Mouse (Mus musculus): ENCODE data around the gene Gm20767. TPM values are rescaled to one million over a fixed set of nuclear protein-coding genes. Genes with fewer than 3 reads are reported as not detected.
"Not testable (repeated sequence)": the region's sequence is repeated elsewhere in the genome, so short reads cannot be mapped to it uniquely, and the experiment has no call there.

The Gm20767 gene
- polyA plus RNA-seq, 1 experiment from 2014 or later: not detected

DNA sequence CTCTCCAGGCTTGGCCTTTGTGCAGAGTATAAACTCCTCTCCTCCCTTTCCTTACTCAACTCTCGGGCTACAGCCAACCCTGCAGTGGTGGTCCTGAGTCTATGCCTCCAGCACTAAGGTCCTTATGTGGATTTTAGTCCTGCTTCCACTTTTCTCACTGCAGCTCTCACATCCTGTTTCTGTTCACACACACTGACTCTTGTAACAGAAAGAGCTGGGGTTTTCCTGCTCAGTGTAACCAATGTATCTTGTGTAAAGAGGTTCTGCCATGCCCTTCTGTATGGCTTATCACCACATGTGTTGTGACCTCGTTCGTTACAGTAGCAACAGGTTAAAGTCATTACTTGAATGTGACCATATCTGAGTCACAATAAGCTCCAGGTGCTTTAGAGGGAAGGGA is 10.5 kb downstream of the Gm20767 start:
- H3K27me3 ChIP-seq (ENCODE audit: control insufficient read depth, insufficient read depth, low read length); H3K4me3 ChIP-seq (ENCODE audit: low read depth, low read length); H3K27ac ChIP-seq (replicated peaks); H3K9me3 ChIP-seq (ENCODE audit: control insufficient read depth, low read length); H3K4me1 ChIP-seq (replicated peaks; ENCODE audit: control insufficient read depth, insufficient read depth); H3K4me2 ChIP-seq (replicated peaks; ENCODE audit: low read depth); H3K9ac ChIP-seq (ENCODE audit: low read length); ATAC-seq (ENCODE audit: low FRiP score, low TSS enrichment); DNase-seq (ENCODE audit: low spot score); H3K36me3 ChIP-seq (ENCODE audit: control insufficient read depth, insufficient read depth, low read length): not testable (repeated sequence)
- 49% methylated on average over 3 of the region's 3 CpGs for WGBS

DNA sequence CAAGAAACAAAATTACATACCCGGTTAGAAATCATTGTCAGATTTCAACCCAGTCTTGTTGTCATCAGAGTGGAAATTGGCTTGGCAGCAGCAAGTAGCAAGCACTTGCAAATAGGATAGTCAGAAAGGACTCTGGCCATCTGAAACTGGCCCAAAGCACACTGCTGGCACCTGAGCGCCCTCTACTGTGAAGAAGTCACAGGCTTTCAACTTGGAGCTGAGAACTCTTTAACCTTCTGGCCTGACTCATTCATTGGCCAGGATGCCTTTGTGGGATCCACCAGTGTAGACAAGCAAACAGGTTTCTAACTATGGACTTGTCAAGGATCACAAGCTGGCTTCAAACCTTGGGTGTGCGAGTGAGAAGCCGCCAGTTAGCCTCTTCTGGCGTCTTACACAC is 28.3 kb downstream of the Gm20767 start:
- not testable (repeated sequence) for H3K4me3 ChIP-seq (ENCODE audit: low read depth, low read length); H3K9ac ChIP-seq (ENCODE audit: low read length); DNase-seq (ENCODE audit: low spot score); H3K4me1 ChIP-seq (replicated peaks; ENCODE audit: control insufficient read depth, insufficient read depth); H3K36me3 ChIP-seq (ENCODE audit: control insufficient read depth, insufficient read depth, low read length); H3K4me2 ChIP-seq (replicated peaks; ENCODE audit: low read depth); H3K9me3 ChIP-seq (ENCODE audit: control insufficient read depth, low read length); H3K27ac ChIP-seq (replicated peaks); H3K27me3 ChIP-seq (ENCODE audit: control insufficient read depth, insufficient read depth, low read length); ATAC-seq (ENCODE audit: low FRiP score, low TSS enrichment)
- 58% methylated on average over 5 of the region's 5 CpGs for WGBS

DNA sequence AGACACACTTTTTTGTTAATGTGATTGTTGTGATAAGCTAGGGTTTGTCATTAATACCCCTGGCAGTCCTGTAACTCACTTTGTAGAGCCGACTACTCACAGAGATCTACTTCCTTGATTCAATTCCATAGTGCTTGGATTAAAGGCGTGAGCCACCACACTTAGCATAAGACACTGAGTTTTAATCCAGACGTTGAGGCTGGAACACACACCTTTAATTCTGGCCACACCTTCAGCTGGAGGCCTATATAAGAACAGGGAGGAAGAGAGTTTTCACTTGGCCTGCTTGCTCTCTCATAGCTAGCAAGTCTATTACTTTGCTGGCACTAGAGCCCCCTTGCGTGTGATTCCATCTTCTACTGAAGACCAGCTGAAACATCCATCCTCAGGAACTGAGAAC is 32.1 kb downstream of the Gm20767 start, which contains the start of gene Gm21818:
Gene Gm21818, plus strand, starts transcription at position 301 of the 400 bp plus-strand sequence.
- H3K9ac ChIP-seq (ENCODE audit: low read length); ATAC-seq (ENCODE audit: low FRiP score, low TSS enrichment); H3K4me1 ChIP-seq (replicated peaks; ENCODE audit: control insufficient read depth, insufficient read depth); H3K9me3 ChIP-seq (ENCODE audit: control insufficient read depth, low read length); H3K27me3 ChIP-seq (ENCODE audit: control insufficient read depth, insufficient read depth, low read length); H3K36me3 ChIP-seq (ENCODE audit: control insufficient read depth, insufficient read depth, low read length); H3K4me2 ChIP-seq (replicated peaks; ENCODE audit: low read depth); H3K4me3 ChIP-seq (ENCODE audit: low read depth, low read length); H3K27ac ChIP-seq (replicated peaks); DNase-seq (ENCODE audit: low spot score): not testable (repeated sequence)
- 82% methylated on average over 4 of the region's 4 CpGs for WGBS

DNA sequence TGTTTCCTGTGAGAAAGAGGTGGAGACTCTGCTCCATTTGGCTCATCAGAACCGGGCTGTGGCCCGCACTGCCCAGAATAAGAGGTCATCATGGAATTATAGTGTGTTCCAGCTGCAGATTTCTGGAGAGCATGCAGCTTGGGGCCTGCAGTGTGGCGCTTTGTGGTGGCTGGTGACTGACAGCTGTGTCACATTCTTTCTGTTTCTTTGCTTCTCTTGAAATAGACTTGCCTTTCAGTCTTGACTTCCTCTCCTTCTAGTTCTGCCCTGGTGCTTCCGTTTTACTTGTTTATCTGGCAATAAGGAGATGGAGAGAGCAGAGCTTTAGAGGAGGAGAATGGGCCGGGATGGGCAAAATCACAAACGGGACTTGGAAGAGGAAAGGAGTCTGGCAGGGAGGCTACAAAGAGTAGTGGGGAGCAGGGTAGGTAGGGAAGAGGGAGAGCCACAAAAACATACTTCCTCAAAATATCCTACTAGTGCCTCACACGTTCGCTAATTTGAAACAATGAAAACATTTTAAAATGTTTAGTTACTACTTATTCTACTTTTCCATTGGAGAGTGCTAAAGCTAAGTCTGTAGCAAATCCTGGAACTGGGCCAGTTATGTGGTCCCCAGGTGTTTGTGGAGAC is 56.3 kb downstream of the Gm20767 start:
- H3K4me1 ChIP-seq (replicated peaks; ENCODE audit: control insufficient read depth, insufficient read depth); ATAC-seq (ENCODE audit: low FRiP score, low TSS enrichment); DNase-seq (ENCODE audit: low spot score); H3K27me3 ChIP-seq (ENCODE audit: control insufficient read depth, insufficient read depth, low read length); H3K9me3 ChIP-seq (ENCODE audit: control insufficient read depth, low read length); H3K9ac ChIP-seq (ENCODE audit: low read length); H3K36me3 ChIP-seq (ENCODE audit: control insufficient read depth, insufficient read depth, low read length); H3K4me3 ChIP-seq (ENCODE audit: low read depth, low read length); H3K27ac ChIP-seq (replicated peaks); H3K4me2 ChIP-seq (replicated peaks; ENCODE audit: low read depth): not testable (repeated sequence)
- WGBS: 67% methylated on average over 7 of the region's 8 CpGs

Other genes with a start within 250 kb of the Gm20767 start
- not detected in 2 replicates for gene Tcstv1, start 245.5 kb upstream of the Gm20767 start, polyA plus RNA-seq (2015; fragmentation: Nextera tagmentation; extraction: Ambion mirVana)
- not detected in 2 replicates for gene Gm21761, start 211.0 kb upstream of the Gm20767 start, polyA plus RNA-seq (2015; fragmentation: Nextera tagmentation; extraction: Ambion mirVana)
- not detected in 2 replicates for gene B020031M17Rik, start 189.4 kb upstream of the Gm20767 start, polyA plus RNA-seq (2015; fragmentation: Nextera tagmentation; extraction: Ambion mirVana)
- gene Gm36079, start 113.2 kb upstream of the Gm20767 start, polyA plus RNA-seq (2015; fragmentation: Nextera tagmentation; extraction: Ambion mirVana): not detected in 2 replicates
- gene Gm21188, start 88.1 kb upstream of the Gm20767 start, polyA plus RNA-seq (2015; fragmentation: Nextera tagmentation; extraction: Ambion mirVana): not detected in 2 replicates
- not detected in 2 replicates for gene Gm21818, start 32.2 kb downstream of the Gm20767 start, polyA plus RNA-seq (2015; fragmentation: Nextera tagmentation; extraction: Ambion mirVana)
- not detected in 2 replicates for gene Gm21762, start 75.7 kb downstream of the Gm20767 start, polyA plus RNA-seq (2015; fragmentation: Nextera tagmentation; extraction: Ambion mirVana)
- not detected in 2 replicates for gene Gm21731, start 98.9 kb downstream of the Gm20767 start, polyA plus RNA-seq (2015; fragmentation: Nextera tagmentation; extraction: Ambion mirVana)
- gene AF067061, start 122.9 kb downstream of the Gm20767 start, polyA plus RNA-seq (2015; fragmentation: Nextera tagmentation; extraction: Ambion mirVana): not detected in 2 replicates
- gene BC147527, start 160.1 kb downstream of the Gm20767 start, polyA plus RNA-seq (2015; fragmentation: Nextera tagmentation; extraction: Ambion mirVana): 0.41 and 0.62 TPM in 2 replicates
- not detected in 2 replicates for gene Tcstv3, start 176.6 kb downstream of the Gm20767 start, polyA plus RNA-seq (2015; fragmentation: Nextera tagmentation; extraction: Ambion mirVana)